Mouse (Mus musculus) layer of hippocampus, postnatal 25 days (tissue): ENCODE data around the gene 1110008L16Rik. TPM values are rescaled to one million over a fixed set of nuclear protein-coding genes. Genes with fewer than 3 reads are reported as not detected.

ENCODE experiments used
- total RNA-seq, 2 experiments: library from RNA; stranded (reverse); gene quantifications; 2 replicates each; pipeline ENCODE4 v1.2.3; 2021

1110008L16Rik gene
- total RNA-seq, 2 experiments from 2014 or later, result 9.3 to 9.4 TPM

Other genes starting within 250 kb of the 1110008L16Rik start
- 10 to 100 TPM in 1 of 2 experiments, 1 to 10 TPM in 1; 8.0 to 11.5 TPM for gene 2700097O09Rik, start 219.5 kb upstream of the 1110008L16Rik start, total RNA-seq
- gene Srp54a, start 219.3 kb upstream of the 1110008L16Rik start, total RNA-seq, result 10 to 100 TPM; 86.7 to 99.9 TPM
- gene Fam177a, start 175.1 kb upstream of the 1110008L16Rik start, total RNA-seq, result 10 to 100 TPM in 1 of 2 experiments, 1 to 10 TPM in 1; 9.6 to 20.5 TPM
- gene Srp54b, start 144.5 kb upstream of the 1110008L16Rik start, total RNA-seq, result 10 to 100 TPM; 56.2 to 61.2 TPM
- gene 1700047I17Rik2, start 100.0 kb upstream of the 1110008L16Rik start, total RNA-seq, result 10 to 100 TPM in 1 of 2 experiments, not detected in 1; 10.0 TPM
- 10 to 100 TPM; 32.0 to 34.7 TPM for gene Srp54c, start 69.4 kb upstream of the 1110008L16Rik start, total RNA-seq
- 10 to 100 TPM; 12.2 to 14.3 TPM for gene Ppp2r3c, start 3.4 kb downstream of the 1110008L16Rik start, total RNA-seq
- gene Psma6, start 84.6 kb downstream of the 1110008L16Rik start, total RNA-seq, result 100 to 1,000 TPM; 130 to 151 TPM
- gene Nfkbia, start 193.1 kb downstream of the 1110008L16Rik start, total RNA-seq, result 10 to 100 TPM; 26.8 to 44.1 TPM